Mouse (Mus musculus) hindbrain, embryonic 12.5 days (tissue): ENCODE results near the gene Olfr1270. TPM values are rescaled to one million over a fixed set of nuclear protein-coding genes. Genes with fewer than 3 reads are reported as not detected.
"Not testable (repeated sequence)": the region's sequence is repeated elsewhere in the genome, so short reads cannot be mapped to it uniquely, and the experiment has no call there.

Experiments used
- ATAC-seq: fragments of 200-750 bp; cut with Nextera tagmentation; 2 replicates; pipeline ENCODE4 v1.8.0; 2017; ENCODE audit warnings: moderate TSS enrichment; ENCODE audit not compliant: low FRiP score
- H3K27ac ChIP-seq: fragments of 300-500 bp; sonication (generic); 2 replicates; pipeline ENCODE4 v1.5.1; 2016; ENCODE audit warnings: mild to moderate bottlenecking
- H3K27me3 ChIP-seq: fragments of 300-500 bp; sonication (generic); 2 replicates; pipeline ENCODE4 v1.6.1; 2016; ENCODE audit warnings: mild to moderate bottlenecking
- H3K36me3 ChIP-seq: fragments of 300-500 bp; sonication (generic); 2 replicates; pipeline ENCODE4 v1.6.1; 2016; ENCODE audit warnings: mild to moderate bottlenecking
- H3K4me1 ChIP-seq: fragments of 300-500 bp; sonication (generic); 2 replicates; pipeline ENCODE4 v1.6.1; 2016
- H3K4me2 ChIP-seq: fragments of 300-500 bp; sonication (generic); replicated peaks from 2 replicates; pipeline ENCODE4 v1.6.1; 2016; ENCODE audit warnings: mild to moderate bottlenecking
- H3K4me3 ChIP-seq: fragments of 300-500 bp; sonication (generic); 2 replicates; pipeline ENCODE4 v1.5.1; 2016; ENCODE audit warnings: mild to moderate bottlenecking
- H3K9ac ChIP-seq: fragments of 300-500 bp; sonication (generic); 2 replicates; pipeline ENCODE4 v1.6.1; 2016; ENCODE audit warnings: mild to moderate bottlenecking, moderate library complexity
- H3K9me3 ChIP-seq: fragments of 300-500 bp; sonication (generic); replicated peaks from 2 replicates; pipeline ENCODE4 v1.6.1; 2016; ENCODE audit warnings: mild to moderate bottlenecking
- WGBS: fragments of 180-500 bp; shearing (Covaris S2); methylation state at CpG from one replicate; pipeline ENCODE4 v1.1.7; 2016; 5-methylcytosine and 5-hydroxymethylcytosine counted together
- polyA plus RNA-seq: library from polyadenylated mRNA; unstranded; fragments of >200 nt; fragmentation: Nextera tagmentation; extraction: Ambion mirVana; gene quantifications from 2 replicates; pipeline ENCODE4 v1.2.1, GENCODE M21; 2016

Olfr1270 gene
- not detected in 2 replicates for polyA plus RNA-seq

DNA sequence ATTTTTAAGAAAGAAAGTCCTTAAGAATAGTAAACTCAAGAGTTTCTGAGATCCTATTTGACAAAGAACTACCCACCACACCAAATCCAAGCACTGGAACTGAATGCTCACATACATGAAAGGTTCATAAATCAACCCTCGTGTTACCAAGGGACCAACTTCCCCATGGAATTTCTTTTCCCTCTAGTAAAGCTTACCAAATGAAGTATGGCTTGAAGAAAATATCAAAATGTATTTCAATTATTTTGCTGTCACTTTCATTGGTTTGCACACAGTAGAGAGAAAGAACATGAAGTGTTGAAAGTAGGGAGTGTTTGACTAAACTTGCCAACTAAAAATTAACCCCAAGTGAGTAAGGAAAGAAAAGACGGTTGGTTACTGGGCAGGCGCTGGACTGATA is at the start of gene Olfr1270:
Olfr1270 (minus strand) TSS at position 101 of the 400 bp plus-strand sequence.
- Histone ChIP-seq H3K9ac (no peak within 1 kb of the TSS), H3K27ac (no peak within 1 kb of the TSS), H3K4me1 (no peaks in the 10 kb centered on the region), H3K4me2 (no peak within 1 kb of the TSS), H3K4me3 (no peak within 1 kb of the TSS), H3K9me3 (no peaks in the 10 kb centered on the region), H3K27me3 (no peaks in the 10 kb centered on the region), H3K36me3 (no peaks in the 10 kb centered on the region)
- WGBS: 82% methylated on average over 3 of the region's 3 CpGs
- ATAC-seq: no peak

DNA sequence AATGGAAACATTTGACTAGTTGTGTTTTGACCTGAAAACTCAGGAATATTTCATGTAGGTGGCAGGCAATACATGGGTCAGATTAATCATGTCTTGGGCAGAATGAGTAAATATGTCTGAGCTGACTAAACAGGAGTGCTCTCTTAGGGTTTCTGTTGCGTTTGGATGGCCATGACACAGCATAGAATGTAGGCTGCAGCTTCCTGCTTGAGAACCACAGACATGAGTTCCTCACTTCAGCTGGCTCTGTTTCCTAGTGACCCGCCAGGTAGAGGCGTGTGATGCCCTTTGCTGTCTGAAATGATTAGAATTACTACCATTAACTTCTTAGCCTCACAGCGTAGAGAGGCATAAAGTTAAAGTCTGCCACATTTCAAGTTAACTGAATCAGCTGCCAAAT is 46.7 kb upstream of the Olfr1270 start:
- not testable (repeated sequence) for H3K27me3 ChIP-seq, H3K4me3 ChIP-seq, ATAC-seq, H3K9me3 ChIP-seq, H3K36me3 ChIP-seq, H3K4me1 ChIP-seq, H3K27ac ChIP-seq, H3K9ac ChIP-seq, H3K4me2 ChIP-seq
- no CpG with 5 or more reads among the region's 4 CpGs for WGBS

DNA sequence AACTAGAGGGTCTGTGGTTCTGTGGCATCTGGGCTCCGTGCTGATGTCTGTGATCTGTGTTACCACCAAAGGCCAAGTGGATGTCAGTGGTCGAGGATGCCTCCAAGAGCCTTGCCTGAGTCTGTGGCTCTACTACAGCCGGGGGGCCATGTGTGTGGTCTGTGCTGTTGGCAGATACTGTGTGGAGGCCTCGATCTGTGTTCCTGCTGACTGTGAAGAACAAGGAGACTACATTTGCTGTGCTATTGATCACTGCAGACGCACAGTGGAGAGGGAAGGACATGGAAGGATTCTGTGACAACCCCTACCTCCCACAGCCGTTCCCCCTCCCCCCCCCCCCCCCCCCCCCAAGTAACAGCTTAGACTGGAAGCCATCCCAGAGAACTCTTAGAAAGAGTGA is 42.4 kb upstream of the Olfr1270 start:
- H3K4me1 ChIP-seq, H3K27ac ChIP-seq, ATAC-seq, H3K9me3 ChIP-seq, H3K4me3 ChIP-seq, H3K9ac ChIP-seq, H3K27me3 ChIP-seq, H3K36me3 ChIP-seq, H3K4me2 ChIP-seq: not testable (repeated sequence)
- WGBS: no CpG with 5 or more reads among the region's 6 CpGs

- not testable (repeated sequence) for H3K4me2 ChIP-seq, H3K4me1 ChIP-seq, H3K9me3 ChIP-seq, H3K27ac ChIP-seq, H3K36me3 ChIP-seq, H3K27me3 ChIP-seq, ATAC-seq, H3K4me3 ChIP-seq, H3K9ac ChIP-seq
- no CpG with 5 or more reads among the region's 3 CpGs for WGBS
Observed at GRCm38 (mm10) chr2:90194750-90195149, 41.9 kb upstream of the Olfr1270 start.

- H3K36me3 ChIP-seq, H3K4me2 ChIP-seq, H3K27me3 ChIP-seq, H3K9ac ChIP-seq, H3K9me3 ChIP-seq, H3K4me3 ChIP-seq, ATAC-seq, H3K4me1 ChIP-seq, H3K27ac ChIP-seq: not testable (repeated sequence)
- no CpG with 5 or more reads among the region's 5 CpGs for WGBS
Observed at GRCm38 (mm10) chr2:90187082-90187481, 34.2 kb upstream of the Olfr1270 start.

- ATAC-seq, H3K36me3 ChIP-seq, H3K27me3 ChIP-seq, H3K4me2 ChIP-seq, H3K9me3 ChIP-seq, H3K4me1 ChIP-seq, H3K4me3 ChIP-seq, H3K9ac ChIP-seq, H3K27ac ChIP-seq: not testable (repeated sequence)
- WGBS: no CpG with 5 or more reads among the region's 4 CpGs
Observed at GRCm38 (mm10) chr2:90186082-90186481, 33.2 kb upstream of the Olfr1270 start.

GRCm38 (mm10) chr2:90153916-90154315 is 1.0 kb upstream of the Olfr1270 start:
- ATAC-seq: no peak
- 95% methylated on average over 9 of the region's 9 CpGs for WGBS
- no peaks in the 10 kb centered on the region for H3K36me3 ChIP-seq
- no peak overlapping the region for H3K4me2 ChIP-seq
- H3K27me3 ChIP-seq: no peaks in the 10 kb centered on the region
- no peaks in the 10 kb centered on the region for H3K9me3 ChIP-seq
- H3K4me1 ChIP-seq: no peaks in the 10 kb centered on the region
- H3K4me3 ChIP-seq: no peak overlapping the region
- H3K9ac ChIP-seq: no peak overlapping the region
- H3K27ac ChIP-seq: no peak overlapping the region

- Histone ChIP-seq H3K27ac (no peak within 1 kb of the TSS), H3K4me2 (no peak within 1 kb of the TSS), H3K4me1 (no peaks in the 10 kb centered on the region), H3K9me3 (no peaks in the 10 kb centered on the region), H3K27me3 (no peaks in the 10 kb centered on the region), H3K4me3 (no peak within 1 kb of the TSS), H3K9ac (no peak within 1 kb of the TSS), H3K36me3 (no peaks in the 10 kb centered on the region)
- no peak for ATAC-seq
Observed at GRCm38 (mm10) chr2:90142196-90142595, 10.7 kb downstream of the Olfr1270 start, which contains the start of gene Olfr32. TSS of gene Olfr32 (minus strand) at chr2:90142296.

GRCm38 (mm10) chr2:90121312-90121711 is 31.6 kb downstream of the Olfr1270 start, which contains the start of gene Olfr1269:
TSS of gene Olfr1269 (minus strand) at chr2:90121412.
- Histone ChIP-seq H3K4me3 (no peak within 1 kb of the TSS), H3K27me3 (no peaks in the 10 kb centered on the region), H3K27ac (no peak within 1 kb of the TSS), H3K36me3 (no peaks in the 10 kb centered on the region), H3K4me1 (no peaks in the 10 kb centered on the region), H3K9me3 (no peaks in the 10 kb centered on the region), H3K9ac (no peak within 1 kb of the TSS), H3K4me2 (no peak within 1 kb of the TSS)
- WGBS: 84% methylated on average over 1 of the region's 1 CpGs
- ATAC-seq: no peak

Other genes starting within 250 kb of the Olfr1270 start
- not detected in 2 replicates for gene Olfr1258, start 225.8 kb downstream of the Olfr1270 start, polyA plus RNA-seq
- gene Olfr1259, start 204.4 kb downstream of the Olfr1270 start, polyA plus RNA-seq: not detected in 2 replicates
- not detected in 2 replicates for gene Olfr1260, start 178.8 kb downstream of the Olfr1270 start, polyA plus RNA-seq
- gene Olfr1261, start 161.9 kb downstream of the Olfr1270 start, polyA plus RNA-seq: not detected in 2 replicates
- not detected in 2 replicates for gene Olfr1262, start 152.9 kb downstream of the Olfr1270 start, polyA plus RNA-seq
- not detected in 2 replicates for gene Olfr1263, start 141.0 kb downstream of the Olfr1270 start, polyA plus RNA-seq
- not detected in 2 replicates for gene Olfr1264, start 127.5 kb downstream of the Olfr1270 start, polyA plus RNA-seq
- gene Olfr1265, start 117.8 kb downstream of the Olfr1270 start, polyA plus RNA-seq: not detected in 2 replicates
- not detected in 2 replicates for gene Olfr140, start 89.5 kb downstream of the Olfr1270 start, polyA plus RNA-seq
- gene Olfr1269, start 31.7 kb downstream of the Olfr1270 start, polyA plus RNA-seq: not detected in 2 replicates
- gene Olfr32, start 10.8 kb downstream of the Olfr1270 start, polyA plus RNA-seq: not detected in 2 replicates
- not detected in 2 replicates for gene Olfr1506, start 71.4 kb upstream of the Olfr1270 start, polyA plus RNA-seq
- gene Olfr142, start 104.5 kb upstream of the Olfr1270 start, polyA plus RNA-seq: not detected in 2 replicates
- gene Olfr1271, start 117.9 kb upstream of the Olfr1270 start, polyA plus RNA-seq: not detected in 2 replicates
- not detected in 2 replicates for gene Olfr1272, start 139.8 kb upstream of the Olfr1270 start, polyA plus RNA-seq
- 0.09 TPM in 1 of 2 replicates, not detected in the other for gene Gm13769, start 169.1 kb upstream of the Olfr1270 start, polyA plus RNA-seq
- gene Olfr1274-ps, start 245.6 kb upstream of the Olfr1270 start, polyA plus RNA-seq: not detected in 2 replicates